Mouse (Mus musculus): ENCODE data around the gene 1110051M20Rik. TPM values are rescaled to one million over a fixed set of nuclear protein-coding genes. Genes with fewer than 3 reads are reported as not detected.
"Not testable (repeated sequence)": the region's sequence is repeated elsewhere in the genome, so short reads cannot be mapped to it uniquely, and the experiment has no call there.

1110051M20Rik gene
- total and polyA plus RNA-seq, 3 experiments, result 21.1 to 34.0 (median 26.2) TPM

GRCm38 (mm10) chr2:91237511-91238080 is 206.9 kb downstream of the 1110051M20Rik start:
- H3K79me2 ChIP-seq (replicated peaks; ENCODE audit: control insufficient read depth, extremely low read depth, insufficient read depth, poor library complexity, severe bottlenecking); H3K9me3 ChIP-seq (replicated peaks; ENCODE audit: low read length); H3K27me3 ChIP-seq (replicated peaks); in situ Hi-C loops (cut with MboI; ENCODE audit: low pct_ligation_motif_present, low pct_unique_long_range_greater_than_20kb, low sequenced_read_pairs); H3K27ac ChIP-seq (ENCODE audit: insufficient read depth, low read depth); dilution Hi-C loops (cut with MboI; ENCODE audit: extremely low pct_ligation_motif_present, extremely low pct_unique_long_range_greater_than_20kb, low sequenced_read_pairs): not testable (repeated sequence)
- Histone ChIP-seq H3K4me2 (ENCODE audit: insufficient read depth, low read depth, poor library complexity, severe bottlenecking) (peak overlapping the region; percentile 77; the same call in 1 of the 2 replicates), H3K36me3 (replicated peaks in 1 of 2; ENCODE audit: control insufficient read depth in 1 of 2, insufficient read depth in 1 of 2, low read length in 1 of 2) (peaks cover 15 to 18% of the 10 kb centered on the region in 2 experiments), H3K4me1 (ENCODE audit: control insufficient read depth in 1 of 2, insufficient read depth in 2 of 2) (peaks cover 3 to 14% of the 10 kb centered on the region in 2 experiments; a peak in 3 of 4 replicates), H3K9ac (ENCODE audit: insufficient read depth, low read depth) (peak overlapping the region; percentile 84), H3K4me3 (replicated peaks in 1 of 3; ENCODE audit: low read depth in 2 of 3, low read length in 2 of 3, poor library complexity in 1 of 3) (peak overlapping the region; percentile 74 to 94 (median 85))
- TF ChIP-seq SMC3 (IDR thresholded peaks at IDR 0.05; ENCODE audit: low read depth, low read length), result 0 out of 2 replicates have a peak, but pooled peaks have one; percentile 8
- TF ChIP-seq ZNF384 (IDR thresholded peaks at IDR 0.05; ENCODE audit: low read depth, low read length), result peak; percentile 85
- peak; percentile 0 for TF ChIP-seq RAD21 (IDR thresholded peaks at IDR 0.05; ENCODE audit: low read depth, low read length)
- peak; percentile 59; the same call in 1 of the 2 replicates for TF ChIP-seq TBP (conservative IDR thresholded peaks at IDR 0.05; ENCODE audit: low read depth, low read length)
- peak in 1 of 2 experiments; percentile 67; a peak in 2 of 4 replicates for TF ChIP-seq CTCF (conservative IDR thresholded peaks at IDR 0.05 in 1 of 2, IDR thresholded peaks at IDR 0.05 in 1 of 2; ENCODE audit: low read depth in 2 of 2, low read length in 2 of 2)
- DNase-seq (ENCODE audit: extremely low read depth), result peak; percentile 24

GRCm38 (mm10) chr2:91236601-91237510 is 207.6 kb downstream of the 1110051M20Rik start, which contains the start of gene Ddb2:
Gene Ddb2 (minus strand): TSS chr2:91236982.
- H3K9me3 ChIP-seq (replicated peaks; ENCODE audit: low read length), result no peaks in the 10 kb centered on the region
- dilution Hi-C loops (cut with MboI; ENCODE audit: extremely low pct_ligation_motif_present, extremely low pct_unique_long_range_greater_than_20kb, low sequenced_read_pairs), result no loop called here
- H3K4me1 ChIP-seq (ENCODE audit: control insufficient read depth in 1 of 2, insufficient read depth in 2 of 2), result peaks cover 0 to 7% of the 10 kb centered on the region in 2 experiments; a peak in 2 of 4 replicates
- no peaks in the 10 kb centered on the region for H3K27me3 ChIP-seq (replicated peaks)
- peak within 1 kb of the TSS; percentile 89 for H3K27ac ChIP-seq (ENCODE audit: insufficient read depth, low read depth)
- DNase-seq (ENCODE audit: extremely low read depth), result peak; percentile 97
- in situ Hi-C loops (cut with MboI; ENCODE audit: low pct_ligation_motif_present, low pct_unique_long_range_greater_than_20kb, low sequenced_read_pairs), result no loop called here
- H3K4me2 ChIP-seq (ENCODE audit: insufficient read depth, low read depth, poor library complexity, severe bottlenecking), result peak within 1 kb of the TSS; percentile 77
- peaks cover 15 to 24% of the 10 kb centered on the region in 2 experiments for H3K36me3 ChIP-seq (replicated peaks in 1 of 2; ENCODE audit: control insufficient read depth in 1 of 2, insufficient read depth in 1 of 2, low read length in 1 of 2)
- H3K9ac ChIP-seq (ENCODE audit: insufficient read depth, low read depth), result peak within 1 kb of the TSS; percentile 84
- no peaks in the 10 kb centered on the region; the same call in 1 of the 2 replicates for H3K79me2 ChIP-seq (replicated peaks; ENCODE audit: control insufficient read depth, extremely low read depth, insufficient read depth, poor library complexity, severe bottlenecking)
- H3K4me3 ChIP-seq (replicated peaks in 1 of 3; ENCODE audit: low read depth in 2 of 3, low read length in 2 of 3, poor library complexity in 1 of 3), result peak within 1 kb of the TSS; percentile 74 to 94 (median 85)
- no peak for TF ChIP-seq UBTF (IDR thresholded peaks at IDR 0.05; ENCODE audit: low read depth, low read length)
- peak; percentile 47; the same call in 1 of the 2 replicates for TF ChIP-seq MYC (IDR thresholded peaks at IDR 0.05; ENCODE audit: low read depth, low read length)
- 0 out of 2 replicates have a peak, but pooled peaks have one; percentile 14 for TF ChIP-seq NRF1 (IDR thresholded peaks at IDR 0.05; ENCODE audit: low read depth, low read length)
- peak; percentile 76 for TF ChIP-seq ZMIZ1 (IDR thresholded peaks at IDR 0.05; ENCODE audit: low read depth, low read length)
- 0 out of 2 replicates have a peak, but pooled peaks have one; percentile 14 for TF ChIP-seq CHD2 (IDR thresholded peaks at IDR 0.05; ENCODE audit: low read length)
- TF ChIP-seq HCFC1 (IDR thresholded peaks at IDR 0.05; ENCODE audit: low read depth, low read length), result peak; percentile 77
- TF ChIP-seq MAFK (IDR thresholded peaks at IDR 0.05; ENCODE audit: insufficient replicate concordance, low read length), result no peak
- TF ChIP-seq ETS1 (conservative IDR thresholded peaks at IDR 0.05; ENCODE audit: low read depth, low read length), result 0 out of 2 replicates have a peak, but pooled peaks have one; percentile 27
- TF ChIP-seq IRF4 (IDR thresholded peaks at IDR 0.05; ENCODE audit: low read depth, low read length), result no peak
- TF ChIP-seq USF1 (IDR thresholded peaks at IDR 0.05; ENCODE audit: low read depth, low read length), result no peak
- TF ChIP-seq POLR2AphosphoS2 (IDR thresholded peaks at IDR 0.05; ENCODE audit: low read depth, low read length), result peak; percentile 88; the same call in 1 of the 2 replicates
- peak; percentile 28; the same call in 1 of the 2 replicates for TF ChIP-seq MEF2A (IDR thresholded peaks at IDR 0.05; ENCODE audit: borderline replicate concordance, low read depth, low read length)
- no peak for TF ChIP-seq EP300 (IDR thresholded peaks at IDR 0.05; ENCODE audit: low read length)
- TF ChIP-seq KAT2A (IDR thresholded peaks at IDR 0.05; ENCODE audit: insufficient replicate concordance, low read length), result 0 out of 2 replicates have a peak, but pooled peaks have one; percentile 57
- TF ChIP-seq MAZ (IDR thresholded peaks at IDR 0.05; ENCODE audit: low read depth, low read length), result peak; percentile 98
- TF ChIP-seq POLR2A (IDR thresholded peaks at IDR 0.05; ENCODE audit: low read depth, low read length), result peak; percentile 89
- no peak for TF ChIP-seq GABPA (IDR thresholded peaks at IDR 0.05; ENCODE audit: insufficient replicate concordance, low read depth, low read length)
- no peak for TF ChIP-seq CTCF (conservative IDR thresholded peaks at IDR 0.05 in 1 of 2, IDR thresholded peaks at IDR 0.05 in 1 of 2; ENCODE audit: low read depth in 2 of 2, low read length in 2 of 2)
- TF ChIP-seq ELF1 (IDR thresholded peaks at IDR 0.05; ENCODE audit: low read depth, low read length), result peak; percentile 80
- TF ChIP-seq CHD1 (IDR thresholded peaks at IDR 0.05; ENCODE audit: low read depth, low read length), result no peak
- no peak for TF ChIP-seq RCOR1 (conservative IDR thresholded peaks at IDR 0.05; ENCODE audit: low read depth, low read length)
- peak; percentile 92 for TF ChIP-seq NELFE (IDR thresholded peaks at IDR 0.05; ENCODE audit: low read depth, low read length)
- no peak for TF ChIP-seq USF2 (conservative IDR thresholded peaks at IDR 0.05; ENCODE audit: low read depth, low read length)
- TF ChIP-seq MXI1 (IDR thresholded peaks at IDR 0.05; ENCODE audit: low read depth, low read length), result peak; percentile 52
- TF ChIP-seq JUND (conservative IDR thresholded peaks at IDR 0.05; ENCODE audit: low read depth, low read length), result no peak
